ENCODE assay signal across 1 mouse cellular context in genomic region chr1:84869498-84869897, GRCm38 (mm10).
TF ChIP-seq lines count a peak whose summit lies in the region.

No protein-coding gene starts in this region.

TF ChIP-seq in CH12.LX, 34 proteins besides CTCF, POLR2A, EP300 and RAD21 (continued from another document):
- no peak for TF ChIP-seq TBP (conservative IDR thresholded peaks at IDR 0.05; ENCODE audit: low read depth, low read length)
- TF ChIP-seq IRF4 (IDR thresholded peaks at IDR 0.05; ENCODE audit: low read depth, low read length): no peak
TF ChIP-seq in CH12.LX: peak in this region for 2.
